Mouse (Mus musculus) hindbrain, embryonic 15.5 days (tissue): Measurements from ENCODE around the gene Hap1. TPM values are rescaled to one million over a fixed set of nuclear protein-coding genes. Genes with fewer than 3 reads are reported as not detected.
"Not testable (repeated sequence)": the region's sequence is repeated elsewhere in the genome, so short reads cannot be mapped to it uniquely, and the experiment has no call there.

Experiments used
- ATAC-seq: fragments of 200-750 bp; cut with Nextera tagmentation; 2 replicates; pipeline ENCODE4 v1.8.0; 2017; ENCODE audit warnings: low read depth, moderate number of reproducible peaks, moderate TSS enrichment; ENCODE audit not compliant: low FRiP score
- H3K27ac ChIP-seq: fragments of 300-500 bp; sonication (generic); replicated peaks from 2 replicates; pipeline ENCODE4 v1.5.1; 2015; ENCODE audit warnings: mild to moderate bottlenecking, inconsistent platforms
- H3K27me3 ChIP-seq: fragments of 300-500 bp; sonication (generic); 2 replicates; pipeline ENCODE4 v1.6.1; 2015; ENCODE audit warnings: control low read depth, inconsistent platforms
- H3K36me3 ChIP-seq: fragments of 300-500 bp; sonication (generic); 2 replicates; pipeline ENCODE4 v1.6.1; 2015; ENCODE audit warnings: control low read depth, inconsistent platforms
- H3K4me1 ChIP-seq: fragments of 300-500 bp; sonication (generic); replicated peaks from 2 replicates; pipeline ENCODE4 v1.6.1; 2015; ENCODE audit warnings: control low read depth, inconsistent platforms
- H3K4me2 ChIP-seq: fragments of 300-500 bp; sonication (generic); 2 replicates; pipeline ENCODE4 v1.6.1; 2015; ENCODE audit warnings: moderate library complexity, mild to moderate bottlenecking, inconsistent platforms
- H3K4me3 ChIP-seq: fragments of 300-500 bp; sonication (generic); 2 replicates; pipeline ENCODE4 v1.5.1; 2015; ENCODE audit warnings: mild to moderate bottlenecking, inconsistent platforms
- H3K9ac ChIP-seq: fragments of 300-500 bp; sonication (generic); 2 replicates; pipeline ENCODE4 v1.6.1; 2015; ENCODE audit warnings: inconsistent platforms
- H3K9me3 ChIP-seq: fragments of 300-500 bp; sonication (generic); 2 replicates; pipeline ENCODE4 v1.6.1; 2016; ENCODE audit warnings: control low read depth, inconsistent platforms
- WGBS: fragments of 180-500 bp; shearing (Covaris S2); methylation state at CpG from one replicate; pipeline ENCODE4 v1.1.7; 2015; 5-methylcytosine and 5-hydroxymethylcytosine counted together
- polyA plus RNA-seq: library from polyadenylated mRNA; unstranded; fragments of >200 nt; fragmentation: Nextera tagmentation; extraction: Ambion mirVana; gene quantifications from 2 replicates; pipeline ENCODE4 v1.2.1, GENCODE M21; 2015

The Hap1 gene
- polyA plus RNA-seq, 1 experiment from 2014 or later: 256 TPM

GRCm38 (mm10) chr11:100335731-100336130 is 20.2 kb downstream of the Hap1 start:
- Histone ChIP-seq H3K4me1 (peaks cover 40% of the 10 kb centered on the region), H3K9me3 (no peaks in the 10 kb centered on the region), H3K27ac (peak overlapping the region; percentile 68), H3K27me3 (no peaks in the 10 kb centered on the region), H3K36me3 (no peaks in the 10 kb centered on the region), H3K4me2 (no peak overlapping the region), H3K4me3 (no peak overlapping the region), H3K9ac (no peak overlapping the region)
- ATAC-seq: peak; percentile 61; the same call in 1 of the 2 replicates
- 32% methylated on average over 3 of the region's 3 CpGs for WGBS

GRCm38 (mm10) chr11:100333944-100334457 is 21.9 kb downstream of the Hap1 start, which contains the start of gene Gast:
TSS of gene Gast (plus strand) at chr11:100334407.
- Histone ChIP-seq H3K4me2 (peak within 1 kb of the TSS; percentile 34), H3K27me3 (no peaks in the 10 kb centered on the region), H3K9ac (0 out of 2 replicates have a peak within 1 kb of the TSS, but pooled peaks have one; percentile 10), H3K4me1 (peaks cover 47% of the 10 kb centered on the region), H3K27ac (peak within 1 kb of the TSS; percentile 89), H3K4me3 (no peak within 1 kb of the TSS), H3K36me3 (no peaks in the 10 kb centered on the region), H3K9me3 (no peaks in the 10 kb centered on the region)
- 65% methylated on average over 6 of the region's 6 CpGs for WGBS
- ATAC-seq: no peak

GRCm38 (mm10) chr11:100332766-100333515 is 23.0 kb downstream of the Hap1 start:
- Histone ChIP-seq H3K27me3 (no peaks in the 10 kb centered on the region), H3K27ac (peak overlapping the region; percentile 89), H3K4me2 (peak overlapping the region; percentile 34), H3K9me3 (no peaks in the 10 kb centered on the region), H3K36me3 (no peaks in the 10 kb centered on the region), H3K4me1 (peaks cover 47% of the 10 kb centered on the region), H3K4me3 (no peak overlapping the region), H3K9ac (0 out of 2 replicates have a peak overlapping the region, but pooled peaks have one; percentile 10)
- peak; percentile 78 for ATAC-seq
- 20% methylated on average over 9 of the region's 9 CpGs for WGBS

- H3K4me3 ChIP-seq, H3K27me3 ChIP-seq, H3K4me2 ChIP-seq, ATAC-seq, H3K36me3 ChIP-seq, H3K9me3 ChIP-seq, H3K27ac ChIP-seq, H3K9ac ChIP-seq: not testable (repeated sequence)
- whole genome bisulfite sequencing: 63% methylated on average over 8 of the region's 8 CpGs
- H3K4me1 ChIP-seq: peaks cover 43% of the 10 kb centered on the region
Observed at GRCm38 (mm10) chr11:100330816-100331375, 25.0 kb downstream of the Hap1 start.

- peak overlapping the region; percentile 29 for H3K4me2 ChIP-seq
- H3K4me3 ChIP-seq: no peak overlapping the region
- H3K4me1 ChIP-seq: peaks cover 37% of the 10 kb centered on the region
- no peak overlapping the region for H3K9ac ChIP-seq
- no peak for ATAC-seq
- 0 out of 2 replicates have a peak overlapping the region, but pooled peaks have one; percentile 3 for H3K27ac ChIP-seq
- no peaks in the 10 kb centered on the region for H3K9me3 ChIP-seq
- no peaks in the 10 kb centered on the region for H3K36me3 ChIP-seq
- WGBS: 36% methylated on average over 16 of the region's 16 CpGs
- H3K27me3 ChIP-seq: no peaks in the 10 kb centered on the region
Observed at GRCm38 (mm10) chr11:100330235-100330634, 25.7 kb downstream of the Hap1 start.

GRCm38 (mm10) chr11:100327761-100328160 is 28.2 kb downstream of the Hap1 start:
- H3K4me3 ChIP-seq: no peak overlapping the region
- no peak for ATAC-seq
- H3K36me3 ChIP-seq: peaks cover 3% of the 10 kb centered on the region; the same call in 1 of the 2 replicates
- H3K9ac ChIP-seq: no peak overlapping the region
- peaks cover 21% of the 10 kb centered on the region for H3K4me1 ChIP-seq
- H3K9me3 ChIP-seq: no peaks in the 10 kb centered on the region
- 87% methylated on average over 6 of the region's 6 CpGs for WGBS
- H3K27ac ChIP-seq: no peak overlapping the region
- no peak overlapping the region for H3K4me2 ChIP-seq
- H3K27me3 ChIP-seq: no peaks in the 10 kb centered on the region

- ATAC-seq: no peak
- WGBS: 32% methylated on average over 11 of the region's 11 CpGs
- H3K27ac ChIP-seq: 0 out of 2 replicates have a peak overlapping the region, but pooled peaks have one; percentile 24
Observed at GRCm38 (mm10) chr11:100327316-100327715, 28.6 kb downstream of the Hap1 start.

GRCm38 (mm10) chr11:100325062-100325629 is 30.8 kb downstream of the Hap1 start:
- no peak overlapping the region for H3K4me2 ChIP-seq
- no peaks in the 10 kb centered on the region for H3K9me3 ChIP-seq
- H3K9ac ChIP-seq: no peak overlapping the region
- H3K4me1 ChIP-seq: peaks cover 21% of the 10 kb centered on the region
- no peaks in the 10 kb centered on the region for H3K27me3 ChIP-seq
- no peak overlapping the region for H3K4me3 ChIP-seq
- 48% methylated on average over 11 of the region's 11 CpGs for WGBS
- H3K27ac ChIP-seq: no peak overlapping the region
- peaks cover 19% of the 10 kb centered on the region for H3K36me3 ChIP-seq
- no peak for ATAC-seq

More at GRCm38 (mm10) chr11:100327316-100327715, 28.6 kb downstream of the Hap1 start:
- H3K4me3 ChIP-seq: no peak overlapping the region
- H3K9me3 ChIP-seq: no peaks in the 10 kb centered on the region
- H3K4me1 ChIP-seq: peaks cover 17% of the 10 kb centered on the region
- H3K36me3 ChIP-seq: peaks cover 7% of the 10 kb centered on the region
- no peak overlapping the region for H3K4me2 ChIP-seq
- no peak overlapping the region for H3K9ac ChIP-seq
- H3K27me3 ChIP-seq: no peaks in the 10 kb centered on the region

- no peak overlapping the region for H3K4me2 ChIP-seq
- no peak overlapping the region for H3K27ac ChIP-seq
- no peaks in the 10 kb centered on the region for H3K27me3 ChIP-seq
- no peak for ATAC-seq
- H3K9me3 ChIP-seq: no peaks in the 10 kb centered on the region
- WGBS: 15% methylated on average over 3 of the region's 3 CpGs
- H3K4me1 ChIP-seq: peaks cover 23% of the 10 kb centered on the region
- peaks cover 19% of the 10 kb centered on the region for H3K36me3 ChIP-seq
- no peak overlapping the region for H3K4me3 ChIP-seq
- H3K9ac ChIP-seq: no peak overlapping the region
Observed at GRCm38 (mm10) chr11:100323578-100323977, 32.4 kb downstream of the Hap1 start.

GRCm38 (mm10) chr11:100322591-100323258 is 33.2 kb downstream of the Hap1 start:
- Histone ChIP-seq H3K4me3 (no peak overlapping the region), H3K4me2 (no peak overlapping the region), H3K9ac (no peak overlapping the region), H3K9me3 (no peaks in the 10 kb centered on the region), H3K4me1 (peaks cover 23% of the 10 kb centered on the region), H3K36me3 (peaks cover 19% of the 10 kb centered on the region), H3K27me3 (no peaks in the 10 kb centered on the region), H3K27ac (no peak overlapping the region)
- WGBS: 63% methylated on average over 3 of the region's 3 CpGs
- ATAC-seq: no peak

GRCm38 (mm10) chr11:100321479-100322305 is 34.2 kb downstream of the Hap1 start:
- not testable (repeated sequence) for H3K9me3 ChIP-seq, H3K4me3 ChIP-seq, H3K27me3 ChIP-seq, H3K9ac ChIP-seq, H3K27ac ChIP-seq, ATAC-seq
- WGBS: 84% methylated on average over 7 of the region's 7 CpGs
- Histone ChIP-seq H3K4me1 (peaks cover 19% of the 10 kb centered on the region), H3K36me3 (peaks cover 19% of the 10 kb centered on the region), H3K4me2 (peak overlapping the region; percentile 68; the same call in 1 of the 2 replicates)
